Mouse (Mus musculus) stomach, embryonic 16.5 days (tissue): ENCODE results near the gene Pde3b. TPM values are rescaled to one million over a fixed set of nuclear protein-coding genes. Genes with fewer than 3 reads are reported as not detected.
"Not testable (repeated sequence)": the region's sequence is repeated elsewhere in the genome, so short reads cannot be mapped to it uniquely, and the experiment has no call there.

Experiments used
- ATAC-seq: fragments of 200-750 bp; cut with Nextera tagmentation; 2 replicates; pipeline ENCODE4 v1.8.0; 2017; ENCODE audit warnings: moderate number of reproducible peaks, moderate TSS enrichment; ENCODE audit not compliant: insufficient read depth, low FRiP score
- H3K27ac ChIP-seq: fragments of 300-500 bp; sonication (generic); 2 replicates; pipeline ENCODE4 v1.5.1; 2014; ENCODE audit warnings: low read length
- H3K27me3 ChIP-seq: fragments of 300-500 bp; sonication (generic); 2 replicates; pipeline ENCODE4 v1.6.1; 2014; ENCODE audit warnings: low read length, control low read depth, mixed read lengths; ENCODE audit not compliant: control insufficient read depth, insufficient read depth
- H3K36me3 ChIP-seq: fragments of 300-500 bp; sonication (generic); 2 replicates; pipeline ENCODE4 v1.6.1; 2014; ENCODE audit warnings: low read length; ENCODE audit not compliant: control insufficient read depth, insufficient read depth
- H3K4me1 ChIP-seq: fragments of 300-500 bp; sonication (generic); 2 replicates; pipeline ENCODE4 v1.6.1; 2014; ENCODE audit warnings: low read length, control low read depth, mixed read lengths; ENCODE audit not compliant: control insufficient read depth, insufficient read depth
- H3K4me2 ChIP-seq: fragments of 300-500 bp; sonication (generic); 2 replicates; pipeline ENCODE4 v1.6.1; 2014; ENCODE audit warnings: low read depth, low read length, mixed read lengths
- H3K4me3 ChIP-seq: fragments of 300-500 bp; sonication (generic); replicated peaks from 2 replicates; pipeline ENCODE4 v1.5.1; 2014; ENCODE audit warnings: mild to moderate bottlenecking, low read length
- H3K9ac ChIP-seq: fragments of 300-500 bp; sonication (generic); 2 replicates; pipeline ENCODE4 v1.6.1; 2014; ENCODE audit warnings: low read length
- H3K9me3 ChIP-seq: fragments of 300-500 bp; sonication (generic); replicated peaks from 2 replicates; pipeline ENCODE4 v1.6.1; 2016; ENCODE audit warnings: low read length, control low read depth; ENCODE audit not compliant: control insufficient read depth
- WGBS: fragments of 180-500 bp; shearing (Covaris S2); extraction: QIAGEN DNeasy Blood & Tissue Kit; methylation state at CpG from one replicate; pipeline ENCODE4 v1.1.7; 2014; 5-methylcytosine and 5-hydroxymethylcytosine counted together
- polyA plus RNA-seq: library from polyadenylated mRNA; unstranded; fragments of >200 nt; fragmentation: Nextera tagmentation; extraction: Ambion mirVana; gene quantifications from 2 replicates; pipeline ENCODE4 v1.2.1, GENCODE M21; 2015

The Pde3b gene
- 2.6 and 3.5 TPM in 2 replicates for polyA plus RNA-seq

DNA sequence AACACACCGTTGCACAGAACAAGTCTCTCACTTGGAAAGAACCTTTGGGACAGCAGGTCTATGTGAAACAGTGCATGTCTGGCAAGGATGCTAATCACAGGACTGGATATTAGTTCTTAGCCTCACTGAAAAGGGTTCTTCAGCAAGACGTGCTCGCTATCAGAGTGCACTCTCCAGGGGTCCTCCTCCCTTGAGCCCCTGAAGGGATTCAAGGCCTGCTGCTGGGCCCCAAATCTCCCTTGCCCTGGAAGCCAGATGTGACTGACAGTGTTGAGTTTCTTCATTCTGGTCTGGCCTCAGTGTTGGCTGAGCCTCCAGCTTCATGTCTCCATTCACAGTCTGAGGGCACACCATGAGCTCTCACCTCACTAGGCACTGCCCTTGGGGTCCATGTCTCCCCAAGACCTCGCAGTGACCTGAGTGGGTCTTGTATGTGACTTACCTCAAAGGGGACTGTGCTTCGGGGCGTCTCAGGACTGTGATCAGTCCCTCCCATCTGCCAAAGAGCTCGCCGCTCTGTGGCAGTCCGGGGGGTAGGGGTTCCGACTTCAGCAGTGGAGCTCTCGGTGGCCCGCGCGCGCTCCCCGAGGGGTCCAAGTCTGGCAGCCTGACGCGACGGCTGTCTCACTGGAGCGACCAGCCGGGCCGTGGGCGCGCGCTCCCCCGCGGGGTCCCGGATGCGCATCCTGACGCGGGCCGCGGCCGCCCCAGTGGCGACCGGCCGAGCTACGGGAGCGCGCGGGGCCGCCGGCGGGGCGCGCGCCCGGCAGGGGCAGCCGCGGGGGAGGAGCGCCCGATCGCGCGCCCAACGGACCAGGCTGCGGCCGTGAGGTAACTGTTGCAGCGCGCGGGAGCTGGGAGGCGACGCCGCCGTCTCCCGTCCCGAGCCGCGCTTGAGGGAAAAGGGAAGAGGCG is at the start of gene Pde3b:
Gene Pde3b (plus strand): TSS at position 861 of the 915 bp plus-strand sequence.
- WGBS, result 3% methylated on average over 66 of the region's 70 CpGs
- H3K36me3 ChIP-seq, result no peaks in the 10 kb centered on the region
- H3K27me3 ChIP-seq, result no peaks in the 10 kb centered on the region
- no peaks in the 10 kb centered on the region; the same call in 1 of the 2 replicates for H3K4me1 ChIP-seq
- H3K9me3 ChIP-seq, result no peaks in the 10 kb centered on the region
- H3K9ac ChIP-seq, result peak within 1 kb of the TSS; percentile 87
- peak within 1 kb of the TSS; percentile 80 for H3K27ac ChIP-seq
- peak within 1 kb of the TSS; percentile 84 for H3K4me3 ChIP-seq
- peak; percentile 87 for ATAC-seq
- H3K4me2 ChIP-seq, result peak within 1 kb of the TSS; percentile 91

DNA sequence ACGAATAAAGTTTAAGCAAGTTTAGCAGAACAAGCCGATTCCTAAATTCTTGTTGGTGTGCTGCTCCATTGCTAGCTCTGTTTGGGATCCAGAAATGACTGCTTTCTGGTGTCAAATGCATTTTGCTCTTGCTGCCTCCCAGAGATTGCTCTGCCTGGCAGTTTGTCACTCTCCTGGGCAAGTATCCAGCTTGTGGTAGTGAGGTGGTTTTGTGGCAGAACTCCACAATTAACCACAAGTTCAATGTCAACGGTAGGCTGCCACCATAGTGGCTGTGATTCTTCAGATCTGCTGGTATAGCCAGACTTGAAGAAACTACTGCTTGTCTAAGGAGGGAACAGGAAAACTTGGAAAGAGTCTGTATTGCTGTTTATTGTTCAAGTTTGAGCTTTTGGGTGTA is 13.0 kb upstream of the Pde3b start:
- no peak overlapping the region for H3K4me2 ChIP-seq
- no peak overlapping the region for H3K27ac ChIP-seq
- H3K36me3 ChIP-seq, result no peaks in the 10 kb centered on the region
- 92% methylated on average over 3 of the region's 3 CpGs for WGBS
- no peak overlapping the region for H3K4me3 ChIP-seq
- H3K9me3 ChIP-seq, result no peaks in the 10 kb centered on the region
- no peaks in the 10 kb centered on the region for H3K4me1 ChIP-seq
- H3K27me3 ChIP-seq, result no peaks in the 10 kb centered on the region
- no peak for ATAC-seq
- no peak overlapping the region for H3K9ac ChIP-seq

- Histone ChIP-seq H3K36me3 (no peaks in the 10 kb centered on the region), H3K27ac (peak overlapping the region; percentile 80), H3K27me3 (no peaks in the 10 kb centered on the region), H3K9me3 (no peaks in the 10 kb centered on the region), H3K4me2 (peak overlapping the region; percentile 91), H3K4me3 (peak overlapping the region; percentile 84), H3K4me1 (no peaks in the 10 kb centered on the region; the same call in 1 of the 2 replicates), H3K9ac (peak overlapping the region; percentile 87)
- ATAC-seq, result peak; percentile 79
- WGBS, result under 1% methylated on average over 99 of the region's 103 CpGs
Measured at GRCm38 (mm10) chr7:114415336-114416020, 397 bp downstream of the Pde3b start.

DNA sequence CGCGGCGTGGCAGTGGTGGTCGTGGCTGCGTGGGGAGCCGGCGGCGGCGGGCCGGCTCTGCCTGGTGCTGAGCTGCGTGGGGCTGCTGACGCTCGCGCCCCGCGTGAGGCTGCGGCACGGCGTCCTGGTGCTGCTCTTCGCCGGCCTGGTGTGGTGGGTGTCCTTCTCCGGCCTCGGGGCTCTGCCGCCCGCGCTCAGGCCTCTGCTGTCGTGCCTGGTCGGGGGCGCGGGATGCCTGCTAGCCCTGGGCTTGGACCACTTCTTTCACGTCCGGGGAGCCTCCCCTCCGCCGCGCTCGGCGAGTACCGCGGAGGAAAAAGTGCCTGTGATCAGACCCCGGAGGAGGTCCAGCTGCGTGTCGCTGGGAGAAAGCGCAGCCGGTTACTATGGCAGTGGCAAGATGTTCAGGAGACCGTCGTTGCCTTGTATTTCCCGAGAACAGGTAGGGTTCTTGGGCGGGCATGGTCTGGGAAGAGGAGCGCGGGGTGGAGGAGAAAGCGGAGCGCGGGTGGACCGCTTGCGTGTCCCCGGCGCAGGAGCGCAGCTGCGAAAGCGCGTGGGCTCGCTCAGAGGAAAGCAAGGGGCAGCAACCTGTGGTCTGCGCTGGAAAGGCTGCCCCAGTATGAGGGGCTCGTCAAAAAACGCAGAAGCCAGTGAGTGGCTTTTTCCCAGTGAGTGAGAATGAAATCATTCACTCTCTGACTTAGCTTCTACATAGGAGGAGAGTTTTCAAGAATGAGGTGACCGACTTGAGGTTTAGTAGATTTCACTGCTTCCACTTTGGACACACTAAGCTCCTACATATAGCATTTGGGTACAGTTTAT is 1.2 kb downstream of the Pde3b start:
- H3K4me1 ChIP-seq, result no peaks in the 10 kb centered on the region; the same call in none of the 2 replicates
- peak overlapping the region; percentile 91 for H3K4me2 ChIP-seq
- H3K9ac ChIP-seq, result peak overlapping the region; percentile 87
- under 1% methylated on average over 63 of the region's 66 CpGs for WGBS
- H3K27me3 ChIP-seq, result no peaks in the 10 kb centered on the region
- no peaks in the 10 kb centered on the region for H3K9me3 ChIP-seq
- H3K4me3 ChIP-seq, result peak overlapping the region; percentile 84
- no peaks in the 10 kb centered on the region for H3K36me3 ChIP-seq
- peak; percentile 33; the same call in 1 of the 2 replicates for ATAC-seq
- H3K27ac ChIP-seq, result peak overlapping the region; percentile 80

GRCm38 (mm10) chr7:114419331-114419730 is 4.2 kb downstream of the Pde3b start:
- not testable (repeated sequence) for H3K27me3 ChIP-seq, ATAC-seq, H3K36me3 ChIP-seq, H3K4me3 ChIP-seq, H3K4me2 ChIP-seq, H3K4me1 ChIP-seq, H3K27ac ChIP-seq, H3K9me3 ChIP-seq, H3K9ac ChIP-seq
- WGBS, result 79% methylated on average over 3 of the region's 3 CpGs

DNA sequence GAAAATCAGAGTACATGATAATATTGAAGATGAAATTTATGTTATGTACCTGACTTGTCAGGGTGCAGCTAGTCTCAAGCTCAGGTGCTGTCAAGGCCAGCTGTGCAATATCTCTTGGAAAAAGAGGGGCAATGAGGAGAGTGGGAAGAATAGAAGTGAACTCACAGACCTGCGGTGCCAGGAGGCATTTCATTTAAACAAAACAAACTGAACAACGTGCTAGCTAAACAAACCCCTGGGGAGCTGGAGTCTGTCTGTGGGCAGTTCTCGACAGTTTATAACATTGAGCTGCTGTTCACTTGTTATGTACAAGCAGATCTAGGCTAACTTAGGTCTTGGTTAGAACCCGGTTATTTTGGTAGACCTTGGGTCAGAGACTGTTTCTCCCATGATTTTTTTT is 5.8 kb downstream of the Pde3b start:
- H3K27me3 ChIP-seq, result no peaks in the 10 kb centered on the region
- H3K4me1 ChIP-seq, result no peaks in the 10 kb centered on the region; the same call in none of the 2 replicates
- no peak overlapping the region for H3K4me2 ChIP-seq
- H3K27ac ChIP-seq, result no peak overlapping the region
- 22% methylated on average over 4 of the region's 4 CpGs for WGBS
- no peak for ATAC-seq
- H3K36me3 ChIP-seq, result no peaks in the 10 kb centered on the region
- no peaks in the 10 kb centered on the region for H3K9me3 ChIP-seq
- no peak overlapping the region for H3K9ac ChIP-seq
- H3K4me3 ChIP-seq, result no peak overlapping the region

DNA sequence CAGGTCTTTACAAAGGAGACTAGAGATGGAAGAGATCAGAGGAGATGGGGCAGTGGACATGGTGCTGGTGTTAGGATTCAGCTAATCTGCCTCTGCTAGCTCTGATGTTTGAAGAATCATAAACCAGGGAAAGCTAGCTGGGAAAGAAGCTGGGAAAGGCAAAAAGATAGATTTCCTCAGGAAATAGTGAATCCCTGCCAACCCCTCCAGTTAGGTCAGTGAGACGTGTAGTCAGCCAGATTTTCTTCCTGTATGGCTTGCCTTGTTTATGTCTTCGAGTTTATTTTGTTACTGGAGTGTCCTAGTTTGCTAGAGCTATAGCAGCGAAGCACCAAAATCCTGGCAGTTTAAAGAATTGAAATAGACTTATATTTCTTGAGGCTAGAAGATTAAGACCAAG is 7.1 kb downstream of the Pde3b start:
- WGBS, result 56% methylated on average over 3 of the region's 3 CpGs
- Histone ChIP-seq H3K4me3 (no peak overlapping the region), H3K27ac (no peak overlapping the region), H3K36me3 (no peaks in the 10 kb centered on the region), H3K9ac (no peak overlapping the region), H3K4me1 (no peaks in the 10 kb centered on the region; the same call in none of the 2 replicates), H3K9me3 (no peaks in the 10 kb centered on the region), H3K27me3 (no peaks in the 10 kb centered on the region), H3K4me2 (no peak overlapping the region)
- no peak for ATAC-seq

DNA sequence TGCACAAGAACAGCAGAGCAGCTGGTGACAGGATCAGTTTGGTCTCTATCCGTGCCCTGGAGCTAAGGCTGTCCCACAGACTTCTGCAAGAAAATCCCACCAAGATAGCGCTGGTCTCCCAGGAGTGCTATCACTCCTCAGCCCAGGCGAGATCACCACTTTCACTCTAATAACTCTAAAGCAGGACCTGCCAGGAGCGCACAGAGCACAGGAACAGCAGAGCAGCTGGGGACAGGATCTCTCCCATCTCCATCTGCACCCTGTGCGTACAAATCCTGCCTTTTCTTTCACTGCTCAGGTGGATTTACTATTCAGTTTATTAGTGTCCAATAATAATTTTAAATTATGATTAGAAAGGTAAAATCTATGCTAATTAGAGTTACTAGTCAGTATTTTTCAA is 14.7 kb downstream of the Pde3b start:
- H3K4me1 ChIP-seq, result no peaks in the 10 kb centered on the region
- H3K9ac ChIP-seq, result no peak overlapping the region
- H3K4me2 ChIP-seq, result no peak overlapping the region
- H3K4me3 ChIP-seq, result no peak overlapping the region
- 83% methylated on average over 5 of the region's 5 CpGs for WGBS
- H3K27ac ChIP-seq, result no peak overlapping the region
- ATAC-seq, result no peak
- no peaks in the 10 kb centered on the region for H3K9me3 ChIP-seq
- H3K27me3 ChIP-seq, result no peaks in the 10 kb centered on the region
- H3K36me3 ChIP-seq, result no peaks in the 10 kb centered on the region
